Mouse (Mus musculus): ENCODE measurements around the gene Zscan10.

- TF ChIP-seq CTCF (IDR thresholded peaks at IDR 0.05; ENCODE audit: control insufficient read depth, insufficient read depth, insufficient read length): peak; percentile 90
- TF ChIP-seq MAX (IDR thresholded peaks at IDR 0.05): no peak
- TF ChIP-seq USF1 (IDR thresholded peaks at IDR 0.05; ENCODE audit: low read depth): no peak
- TF ChIP-seq MYOD1 (IDR thresholded peaks at IDR 0.05; ENCODE audit: control insufficient read depth, insufficient read length, low read depth): no peak
These were observed 29.8 kb downstream of the Zscan10 start for GRCm38 (mm10) chr17:23630195-23631020.

Measured in C2C12 (cell line).